Mouse (Mus musculus): ENCODE measurements around the gene Arsg. TPM values are rescaled to one million over a fixed set of nuclear protein-coding genes. Genes with fewer than 3 reads are reported as not detected.

The Arsg gene
- polyA plus RNA-seq, 1 experiment from 2014 or later = 4.7 TPM

DNA sequence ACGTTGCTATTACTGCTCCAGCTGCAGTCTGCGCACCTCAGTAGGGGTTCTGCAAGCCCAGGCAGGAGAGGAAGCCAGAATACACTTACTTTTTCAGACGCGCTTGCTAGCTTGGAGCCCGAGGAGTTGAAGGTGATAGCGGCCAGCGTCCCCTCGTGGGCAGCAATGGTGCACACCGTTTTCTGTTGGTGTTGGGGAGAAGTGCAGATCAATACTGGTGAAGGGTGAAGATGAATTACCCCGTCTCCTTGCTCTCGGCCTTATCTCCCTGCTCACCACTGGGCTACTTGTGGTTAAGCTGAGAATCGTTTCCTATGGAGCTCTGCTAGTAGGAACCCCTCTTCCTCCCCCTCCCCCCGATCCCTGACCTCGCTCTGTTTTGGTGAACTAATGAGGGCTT, 110.8 kb downstream of the Arsg start:
- no peak overlapping the region for H3K27ac ChIP-seq
- H3K4me3 ChIP-seq = no peak overlapping the region
- H3K27me3 ChIP-seq = no peaks in the 10 kb centered on the region
- no peaks in the 10 kb centered on the region for H3K9me3 ChIP-seq (replicated peaks)
- no peak overlapping the region for H3K9ac ChIP-seq
- no peaks in the 10 kb centered on the region for H3K36me3 ChIP-seq
- no peak for ATAC-seq (ENCODE audit: low FRiP score)
- peaks cover 5% of the 10 kb centered on the region; the same call in 1 of the 2 replicates for H3K4me1 ChIP-seq
- 72% methylated on average over 14 of the region's 14 CpGs for WGBS
- H3K4me2 ChIP-seq (replicated peaks) = no peak overlapping the region

DNA sequence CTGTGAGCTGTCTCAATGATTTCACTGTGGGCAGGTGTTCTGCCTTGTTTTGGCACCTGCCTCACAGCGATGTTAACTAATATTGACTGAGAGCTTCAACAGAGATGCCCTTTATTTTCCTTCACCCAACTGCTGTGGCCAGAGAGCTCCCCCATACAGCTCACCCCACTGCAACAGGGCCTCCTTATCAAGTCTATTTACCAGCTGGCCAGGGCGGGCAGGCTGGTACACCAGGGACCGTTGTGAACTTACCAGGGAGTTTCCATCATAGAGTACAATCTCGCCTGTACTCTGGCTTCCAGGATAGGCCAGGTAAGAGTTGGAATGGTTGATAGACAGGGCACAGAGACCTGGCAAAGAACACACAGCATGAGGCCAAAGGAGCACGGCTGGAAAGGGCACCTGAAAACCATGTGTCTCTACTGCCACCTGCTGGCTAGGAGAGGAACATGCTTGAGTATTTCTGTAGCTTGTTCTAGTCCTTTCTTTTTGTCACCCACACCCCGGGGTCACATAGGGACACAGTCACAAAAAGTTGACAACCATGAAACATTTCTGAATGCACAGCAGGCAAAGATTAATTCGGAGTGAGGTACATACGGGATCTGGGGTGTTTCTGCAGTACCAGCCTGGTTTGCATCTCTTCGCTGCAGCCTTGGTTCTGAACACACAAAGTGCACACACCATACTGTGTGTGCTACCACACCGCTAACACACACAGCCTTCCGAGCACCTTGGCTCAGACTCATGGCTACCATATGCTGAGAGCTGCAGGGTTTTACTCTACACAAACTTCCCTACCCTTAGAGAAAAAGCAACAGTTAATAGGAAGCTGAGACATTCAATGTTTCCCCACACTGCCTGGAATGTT, 111.9 kb downstream of the Arsg start:
- no peak overlapping the region for H3K9ac ChIP-seq
- no peak overlapping the region for H3K4me2 ChIP-seq (replicated peaks)
- no peaks in the 10 kb centered on the region for H3K9me3 ChIP-seq (replicated peaks)
- no peaks in the 10 kb centered on the region for H3K27me3 ChIP-seq
- H3K36me3 ChIP-seq = no peaks in the 10 kb centered on the region
- H3K27ac ChIP-seq = no peak overlapping the region
- no peak; the same call in 1 of the 2 replicates for ATAC-seq (ENCODE audit: low FRiP score)
- peaks cover 5% of the 10 kb centered on the region; the same call in 1 of the 2 replicates for H3K4me1 ChIP-seq
- no peak overlapping the region for H3K4me3 ChIP-seq
- WGBS = 46% methylated on average over 11 of the region's 11 CpGs

DNA sequence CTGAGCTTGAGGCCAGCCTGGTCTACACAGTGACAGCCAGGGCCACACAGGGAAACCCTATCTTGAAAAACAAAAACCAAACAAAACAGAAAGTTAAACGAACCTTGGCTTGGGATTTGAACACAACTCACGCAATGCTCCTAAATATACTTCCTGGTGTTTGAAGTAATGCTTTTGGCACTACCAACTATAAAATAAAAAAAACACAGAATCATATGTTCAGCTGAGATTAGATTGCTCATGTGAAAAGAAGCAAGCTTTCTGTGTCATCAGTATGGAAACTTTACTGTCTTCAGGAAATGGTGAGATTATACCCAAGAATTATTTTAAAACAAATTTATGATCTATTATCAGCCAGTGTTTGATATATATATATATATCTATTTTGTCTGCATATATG, 113.2 kb downstream of the Arsg start:
- ATAC-seq (ENCODE audit: low FRiP score) = no peak
- Histone ChIP-seq H3K4me2 (replicated peaks) (no peak overlapping the region), H3K9me3 (replicated peaks) (no peaks in the 10 kb centered on the region), H3K36me3 (no peaks in the 10 kb centered on the region), H3K9ac (no peak overlapping the region), H3K4me3 (no peak overlapping the region), H3K27ac (no peak overlapping the region), H3K27me3 (no peaks in the 10 kb centered on the region), H3K4me1 (peaks cover 5% of the 10 kb centered on the region; the same call in 1 of the 2 replicates)
- WGBS = 92% methylated on average over 2 of the region's 2 CpGs

DNA sequence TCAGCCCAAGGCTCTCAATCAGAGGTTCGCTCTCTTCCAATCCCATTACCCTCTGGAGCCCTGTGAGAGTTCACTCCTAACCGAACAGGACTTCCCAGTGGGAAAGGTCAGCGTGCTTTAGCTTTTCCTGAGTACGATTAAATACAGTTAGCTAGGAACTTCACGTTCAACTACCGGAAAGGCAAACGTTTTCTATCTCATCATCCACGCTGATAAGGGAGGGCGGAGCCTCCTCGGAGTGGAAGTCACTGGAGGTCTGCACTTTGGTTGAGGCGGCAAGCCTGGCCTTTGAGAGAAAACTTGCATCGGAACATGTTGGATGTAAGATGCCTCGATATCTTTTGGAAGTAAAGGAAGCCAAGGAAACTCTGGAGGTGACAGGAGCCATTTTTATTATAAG, 113.8 kb downstream of the Arsg start:
- Histone ChIP-seq H3K4me1 (peaks cover 5% of the 10 kb centered on the region; the same call in 1 of the 2 replicates), H3K4me3 (no peak overlapping the region), H3K4me2 (replicated peaks) (no peak overlapping the region), H3K27me3 (no peaks in the 10 kb centered on the region), H3K36me3 (no peaks in the 10 kb centered on the region), H3K9ac (no peak overlapping the region), H3K27ac (no peak overlapping the region), H3K9me3 (replicated peaks) (no peaks in the 10 kb centered on the region)
- 69% methylated on average over 13 of the region's 13 CpGs for WGBS
- ATAC-seq (ENCODE audit: low FRiP score) = no peak

DNA sequence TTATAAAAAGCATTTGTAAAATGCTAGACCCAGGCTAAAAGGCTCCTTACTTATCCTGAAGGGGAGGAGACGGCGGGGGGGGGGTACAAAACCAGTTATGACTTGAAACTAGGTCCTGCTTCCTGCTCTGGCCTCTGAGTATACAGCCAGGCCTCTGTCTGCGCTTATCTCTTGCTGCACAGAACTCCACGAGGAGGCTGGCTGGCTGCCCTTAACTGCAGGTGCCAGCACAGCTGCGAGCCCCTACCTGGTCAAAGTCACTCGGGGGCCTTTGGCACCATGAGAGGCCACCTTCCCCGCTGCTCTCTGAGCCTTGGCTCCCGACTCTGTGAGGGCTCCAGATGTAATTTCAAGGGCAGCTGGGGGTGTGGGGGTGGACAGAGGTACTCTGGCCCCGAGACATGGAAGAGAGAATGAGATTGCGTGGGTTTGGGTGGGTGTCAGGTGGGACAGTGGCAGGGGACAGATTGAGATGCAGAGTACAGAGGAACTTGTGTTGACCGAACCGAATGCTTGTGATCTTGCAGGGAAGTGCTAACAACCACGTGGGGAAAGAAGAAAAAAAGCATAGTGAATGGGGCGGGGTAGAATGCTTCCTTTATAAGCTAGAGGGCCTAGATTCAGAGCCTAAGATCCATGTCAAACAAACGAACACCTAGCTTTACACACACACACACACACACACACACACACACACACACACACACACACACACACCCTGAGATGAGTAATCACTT, 114.6 kb downstream of the Arsg start:
- no peaks in the 10 kb centered on the region for H3K9me3 ChIP-seq (replicated peaks)

DNA sequence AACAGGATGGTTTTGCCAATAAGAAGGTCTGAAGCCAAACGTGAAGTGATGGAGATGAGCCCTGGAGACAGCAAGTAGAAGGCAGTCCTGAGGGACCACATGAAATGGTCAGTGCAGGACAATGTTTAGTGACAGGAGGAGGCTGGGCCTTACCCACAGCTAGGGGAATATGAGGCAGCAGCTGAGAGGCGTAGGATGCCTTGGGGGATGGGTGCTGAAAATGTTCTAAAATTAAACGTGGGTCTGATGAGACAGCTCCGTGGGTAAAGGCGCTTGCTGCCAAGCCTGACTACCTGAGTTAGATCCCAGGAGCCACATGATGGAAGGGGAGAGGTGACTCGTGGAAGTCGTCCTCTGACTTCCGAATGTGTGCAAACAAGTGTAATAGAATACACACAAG, 116.8 kb downstream of the Arsg start:
- no peaks in the 10 kb centered on the region for H3K36me3 ChIP-seq
- H3K9ac ChIP-seq = no peak overlapping the region
- H3K9me3 ChIP-seq (replicated peaks) = no peaks in the 10 kb centered on the region
- H3K27ac ChIP-seq = no peak overlapping the region
- no peak overlapping the region for H3K4me3 ChIP-seq
- H3K27me3 ChIP-seq = no peaks in the 10 kb centered on the region
- H3K4me2 ChIP-seq (replicated peaks) = no peak overlapping the region
- 84% methylated on average over 8 of the region's 8 CpGs for WGBS
- H3K4me1 ChIP-seq = no peaks in the 10 kb centered on the region
- ATAC-seq (ENCODE audit: low FRiP score) = no peak

More for the DNA sequence above, 114.6 kb downstream of the Arsg start:
- H3K4me1 ChIP-seq = peaks cover 2% of the 10 kb centered on the region; the same call in 1 of the 2 replicates
- WGBS = 69% methylated on average over 14 of the region's 15 CpGs
- no peak overlapping the region for H3K27ac ChIP-seq
- H3K36me3 ChIP-seq = no peaks in the 10 kb centered on the region
- H3K4me3 ChIP-seq = no peak overlapping the region
- no peak overlapping the region for H3K9ac ChIP-seq
- H3K4me2 ChIP-seq (replicated peaks) = no peak overlapping the region
- H3K27me3 ChIP-seq = no peaks in the 10 kb centered on the region
- ATAC-seq (ENCODE audit: low FRiP score) = no peak

DNA sequence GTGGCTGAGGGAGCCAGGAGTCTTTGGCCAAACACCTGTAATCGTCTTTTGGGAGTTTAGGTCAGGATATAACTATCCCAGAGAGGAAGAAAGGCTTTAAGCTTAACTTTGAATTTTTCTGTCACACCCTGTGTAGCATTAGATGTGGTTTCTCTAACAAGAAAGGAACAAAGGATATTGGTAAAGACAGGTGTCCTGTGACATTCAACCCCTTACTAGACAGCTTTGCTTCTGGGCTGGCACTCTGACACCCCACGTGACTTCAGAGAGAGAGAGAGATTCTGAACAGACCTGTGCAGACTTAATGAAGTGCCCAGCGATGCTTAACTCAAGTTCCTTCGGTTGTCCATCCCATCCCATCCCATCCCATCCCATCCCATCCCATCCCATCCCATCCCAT, 118.3 kb downstream of the Arsg start:
- ATAC-seq (ENCODE audit: low FRiP score) = no peak
- no peak overlapping the region for H3K9ac ChIP-seq

DNA sequence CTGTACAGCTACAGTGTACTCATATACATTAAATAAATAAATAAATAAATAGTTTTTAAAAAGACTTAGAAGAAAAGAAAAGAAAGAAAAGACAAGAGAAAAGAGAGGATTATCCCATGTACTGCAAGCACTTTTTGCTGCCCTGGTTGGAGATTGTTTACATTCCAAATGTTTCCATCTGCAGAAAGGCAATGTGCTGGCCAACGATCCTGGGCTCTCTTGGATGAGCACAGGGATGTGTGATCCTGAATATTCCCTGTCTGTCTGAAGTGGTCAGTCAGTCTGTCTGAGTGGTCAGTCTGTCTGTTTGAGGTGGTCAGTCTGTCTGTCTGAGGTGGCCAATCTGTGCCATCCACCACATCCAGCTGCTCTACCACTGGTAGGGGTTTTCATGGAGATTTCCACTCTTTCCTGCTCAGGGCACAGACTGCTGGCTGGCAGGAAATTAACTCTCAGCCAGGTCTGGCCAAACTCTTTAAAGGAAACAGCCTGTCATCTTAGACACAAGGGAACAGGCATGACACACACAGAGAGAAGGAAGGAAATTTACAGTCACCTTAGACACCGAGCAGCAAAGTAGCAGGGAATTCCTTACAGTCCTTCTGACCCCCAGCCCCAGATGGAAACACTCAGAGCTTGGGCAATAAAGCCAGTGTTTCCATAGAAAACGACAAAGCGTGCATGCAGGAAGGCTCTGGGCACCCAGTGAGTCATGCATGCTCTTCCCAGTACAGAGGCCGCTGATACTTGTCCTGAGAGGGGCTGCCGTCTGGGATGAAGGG, 120.2 kb downstream of the Arsg start:
- H3K4me3 ChIP-seq = no peak overlapping the region
- no peaks in the 10 kb centered on the region for H3K9me3 ChIP-seq (replicated peaks)
- no peaks in the 10 kb centered on the region for H3K4me1 ChIP-seq
- no peaks in the 10 kb centered on the region for H3K36me3 ChIP-seq
- no peak overlapping the region for H3K9ac ChIP-seq
- H3K4me2 ChIP-seq (replicated peaks) = no peak overlapping the region
- H3K27ac ChIP-seq = no peak overlapping the region
- 73% methylated on average over 6 of the region's 6 CpGs for WGBS
- no peak for ATAC-seq (ENCODE audit: low FRiP score)
- no peaks in the 10 kb centered on the region for H3K27me3 ChIP-seq

More for the DNA sequence above, 118.3 kb downstream of the Arsg start:
- no peaks in the 10 kb centered on the region for H3K4me1 ChIP-seq
- no peak overlapping the region for H3K4me2 ChIP-seq (replicated peaks)
- H3K9me3 ChIP-seq (replicated peaks) = no peaks in the 10 kb centered on the region
- H3K27me3 ChIP-seq = no peaks in the 10 kb centered on the region
- no peaks in the 10 kb centered on the region for H3K36me3 ChIP-seq
- H3K27ac ChIP-seq = no peak overlapping the region
- H3K4me3 ChIP-seq = no peak overlapping the region
- WGBS = 81% methylated on average over 4 of the region's 4 CpGs

DNA sequence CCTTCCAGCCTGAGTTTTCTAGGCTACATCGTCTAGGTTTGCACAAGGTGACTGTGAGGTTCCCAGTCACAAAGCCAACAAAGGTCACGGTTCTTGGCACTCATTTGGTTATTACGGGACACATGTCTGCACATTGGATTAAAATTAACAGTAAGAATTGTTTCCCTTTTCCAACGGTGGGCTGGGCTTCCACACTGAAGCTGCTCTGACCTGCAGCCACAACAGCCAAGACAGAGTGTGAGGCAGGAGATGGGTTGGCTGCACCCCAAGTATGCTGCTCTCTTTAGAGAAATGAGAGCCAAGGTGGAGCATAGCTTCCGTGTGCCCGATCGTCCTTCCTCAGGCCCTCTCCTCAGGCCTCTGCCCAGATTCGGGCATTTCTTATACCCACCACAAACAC, 121.6 kb downstream of the Arsg start:
- WGBS = 91% methylated on average over 8 of the region's 8 CpGs
- H3K27me3 ChIP-seq = no peaks in the 10 kb centered on the region

DNA sequence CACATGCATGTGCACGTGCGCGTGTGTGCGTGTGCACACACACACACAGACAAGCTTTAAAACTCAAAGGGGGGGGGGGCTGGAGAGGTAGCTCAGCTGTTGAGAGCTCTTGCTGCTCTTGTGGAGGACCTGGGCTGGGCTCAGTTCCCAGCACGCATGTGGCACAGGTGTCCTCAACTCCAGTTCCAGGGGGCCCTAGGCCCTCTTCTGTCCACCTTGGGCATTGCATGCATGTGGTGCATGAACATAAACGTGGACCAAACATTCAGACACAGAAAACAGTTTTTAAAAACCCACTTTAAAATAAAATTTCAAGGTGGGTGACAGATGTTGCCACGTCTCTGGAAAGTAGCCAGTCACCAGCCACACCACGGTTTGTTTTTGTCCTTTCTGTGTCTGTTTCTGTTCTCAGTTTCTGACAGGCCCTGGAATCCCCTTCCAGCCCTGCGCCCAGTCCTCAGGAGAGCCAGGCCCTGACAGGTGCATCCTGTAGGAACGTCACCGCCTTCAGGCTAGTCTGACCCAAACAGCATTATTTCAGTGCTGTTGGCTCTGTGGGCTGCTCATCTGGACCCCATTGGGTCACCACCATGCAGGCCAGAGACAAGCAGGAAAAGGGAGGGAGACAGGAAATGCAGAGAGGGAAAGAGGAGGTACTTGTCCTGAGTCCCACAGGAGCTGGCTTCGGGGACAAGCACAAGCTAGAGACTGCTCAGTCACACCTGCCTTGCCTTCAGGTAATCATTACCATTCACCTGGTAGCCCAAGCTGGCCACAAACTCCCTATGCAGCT, 125.8 kb downstream of the Arsg start:
- H3K36me3 ChIP-seq = 0 out of 2 replicates have a peak, but pooled peaks cover 4% of the 10 kb centered on the region
- no peak overlapping the region for H3K27ac ChIP-seq
- no peak overlapping the region for H3K4me3 ChIP-seq
- H3K27me3 ChIP-seq = no peaks in the 10 kb centered on the region
- no peaks in the 10 kb centered on the region for H3K9me3 ChIP-seq (replicated peaks)
- 90% methylated on average over 12 of the region's 12 CpGs for WGBS
- no peak overlapping the region for H3K9ac ChIP-seq
- H3K4me2 ChIP-seq (replicated peaks) = no peak overlapping the region
- ATAC-seq (ENCODE audit: low FRiP score) = no peak
- no peaks in the 10 kb centered on the region for H3K4me1 ChIP-seq

More for the DNA sequence above, 121.6 kb downstream of the Arsg start:
- Histone ChIP-seq H3K36me3 (no peaks in the 10 kb centered on the region), H3K4me2 (replicated peaks) (no peak overlapping the region), H3K27ac (no peak overlapping the region), H3K4me3 (no peak overlapping the region), H3K9me3 (replicated peaks) (no peaks in the 10 kb centered on the region), H3K9ac (no peak overlapping the region), H3K4me1 (no peaks in the 10 kb centered on the region)
- no peak for ATAC-seq (ENCODE audit: low FRiP score)

DNA sequence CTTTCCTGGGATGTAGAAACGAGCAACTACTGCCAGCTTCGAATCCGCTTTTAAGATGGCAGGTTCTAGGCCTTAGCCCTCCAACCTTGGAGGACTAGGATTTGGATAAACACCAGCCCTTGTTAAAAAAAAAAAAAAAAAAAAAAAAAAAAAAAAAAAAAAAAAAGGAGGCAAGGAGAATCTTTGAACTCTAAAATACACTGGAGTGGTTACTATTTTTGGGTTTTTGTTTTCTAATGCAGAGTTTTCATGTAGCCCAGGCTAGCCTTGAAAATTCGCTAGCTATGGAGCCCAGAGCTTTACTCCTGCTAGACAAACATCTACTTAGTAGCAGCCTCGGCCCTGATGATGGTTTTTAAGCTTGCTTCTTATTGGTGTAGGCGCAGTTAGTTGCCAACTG, 134.4 kb downstream of the Arsg start:
- WGBS = 85% methylated on average over 6 of the region's 6 CpGs
- H3K9ac ChIP-seq = no peak overlapping the region
- no peaks in the 10 kb centered on the region for H3K9me3 ChIP-seq (replicated peaks)
- no peak overlapping the region for H3K4me3 ChIP-seq
- H3K27me3 ChIP-seq = 0 out of 2 replicates have a peak, but pooled peaks cover 4% of the 10 kb centered on the region
- no peak overlapping the region for H3K4me2 ChIP-seq (replicated peaks)
- no peaks in the 10 kb centered on the region for H3K36me3 ChIP-seq
- no peak overlapping the region for H3K27ac ChIP-seq
- H3K4me1 ChIP-seq = peaks cover 19% of the 10 kb centered on the region
- no peak for ATAC-seq (ENCODE audit: low FRiP score)
